Mouse (Mus musculus) midbrain, embryonic 14.5 days (tissue): ENCODE measurements around the gene Nmnat2. TPM values are rescaled to one million over a fixed set of nuclear protein-coding genes. Genes with fewer than 3 reads are reported as not detected.

Source experiments
- ATAC-seq: fragments of 200-750 bp; cut with Nextera tagmentation; 2 replicates; pipeline ENCODE4 v1.8.0; 2017; ENCODE audit warnings: moderate number of reproducible peaks, moderate library complexity; ENCODE audit not compliant: low FRiP score, low TSS enrichment
- DNase-seq: peaks from one replicate; pipeline ENCODE4 v3.0.0-alpha.2; 2015
- H3K27ac ChIP-seq: fragments of 300-500 bp; sonication (generic); replicated peaks from 2 replicates; pipeline ENCODE4 v1.5.1; 2014; ENCODE audit warnings: mild to moderate bottlenecking, low read depth, low read length, moderate library complexity
- H3K27me3 ChIP-seq: fragments of 300-500 bp; sonication (generic); 2 replicates; pipeline ENCODE4 v1.6.1; 2014; ENCODE audit warnings: low read length, control low read depth, mixed read lengths; ENCODE audit not compliant: control insufficient read depth, insufficient read depth
- H3K36me3 ChIP-seq: fragments of 300-500 bp; sonication (generic); 2 replicates; pipeline ENCODE4 v1.6.1; 2014; ENCODE audit warnings: low read length, control low read depth; ENCODE audit not compliant: control insufficient read depth, insufficient read depth
- H3K4me1 ChIP-seq: fragments of 300-500 bp; sonication (generic); 2 replicates; pipeline ENCODE4 v1.6.1; 2014; ENCODE audit warnings: mild to moderate bottlenecking, antibody characterized with exemption, low read length, control low read depth; ENCODE audit not compliant: control insufficient read depth, insufficient read depth
- H3K4me2 ChIP-seq: fragments of 300-500 bp; sonication (generic); 2 replicates; pipeline ENCODE4 v1.6.1; 2014; ENCODE audit warnings: mild to moderate bottlenecking, low read length, moderate library complexity
- H3K4me3 ChIP-seq: fragments of 300-500 bp; sonication (generic); replicated peaks from 2 replicates; pipeline ENCODE4 v1.5.1; 2014; ENCODE audit warnings: low read depth, low read length
- H3K9ac ChIP-seq: fragments of 300-500 bp; sonication (generic); replicated peaks from 2 replicates; pipeline ENCODE4 v1.6.1; 2014; ENCODE audit warnings: mild to moderate bottlenecking, low read length, moderate library complexity
- H3K9me3 ChIP-seq: fragments of 300-500 bp; sonication (generic); 2 replicates; pipeline ENCODE4 v1.6.1; 2016; ENCODE audit warnings: low read length, control low read depth, mixed read lengths; ENCODE audit not compliant: control insufficient read depth
- WGBS: fragments of 180-500 bp; shearing (Covaris S2); extraction: QIAGEN DNeasy Blood & Tissue Kit; methylation state at CpG from one replicate; pipeline ENCODE4 v1.1.7; 2014; 5-methylcytosine and 5-hydroxymethylcytosine counted together
- polyA plus RNA-seq: library from polyadenylated mRNA; unstranded; fragments of >200 nt; fragmentation: Nextera tagmentation; extraction: Ambion mirVana; gene quantifications from 2 replicates; pipeline ENCODE4 v1.2.1, GENCODE M21; 2014

Gene Nmnat2
- polyA plus RNA-seq, 1 experiment from 2014 or later, result 83.2 TPM

DNA sequence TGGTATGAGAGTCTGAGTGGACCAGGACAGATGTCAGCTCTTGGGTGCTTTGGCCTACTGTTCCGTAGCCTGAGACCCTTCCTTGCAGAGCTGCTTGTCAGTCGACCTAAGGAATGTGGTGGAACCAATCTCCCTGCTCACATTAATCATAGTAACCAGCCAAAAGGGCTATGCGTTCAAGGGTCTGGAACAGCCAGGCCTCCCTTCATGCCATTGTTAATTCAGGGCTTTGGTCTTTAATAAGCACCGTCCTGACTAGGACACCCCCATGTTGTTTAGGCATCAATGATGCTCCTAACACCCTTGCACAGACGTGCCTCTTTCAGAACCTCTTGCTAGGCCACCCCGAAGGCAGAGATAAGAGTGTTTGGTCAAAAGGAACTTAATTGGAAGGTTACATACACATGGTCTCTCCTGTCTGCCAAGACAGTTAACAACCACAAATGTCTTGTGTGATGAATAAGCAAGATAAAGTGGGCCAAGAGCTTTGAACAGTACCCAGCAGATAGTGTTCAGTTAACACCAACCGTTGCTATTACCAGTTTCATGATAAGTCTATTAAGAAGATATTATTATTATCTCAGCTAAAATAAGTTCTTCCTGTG lies 66.3 kb downstream of the Nmnat2 start:
- Histone ChIP-seq H3K4me2 (no peak overlapping the region), H3K36me3 (no peaks in the 10 kb centered on the region), H3K4me1 (0 out of 2 replicates have a peak, but pooled peaks cover 8% of the 10 kb centered on the region), H3K9me3 (no peaks in the 10 kb centered on the region), H3K9ac (no peak overlapping the region), H3K4me3 (no peak overlapping the region), H3K27ac (no peak overlapping the region), H3K27me3 (peaks cover 4% of the 10 kb centered on the region; the same call in 1 of the 2 replicates)
- WGBS, result 78% methylated on average over 7 of the region's 7 CpGs
- no peak for DNase-seq
- ATAC-seq, result no peak

DNA sequence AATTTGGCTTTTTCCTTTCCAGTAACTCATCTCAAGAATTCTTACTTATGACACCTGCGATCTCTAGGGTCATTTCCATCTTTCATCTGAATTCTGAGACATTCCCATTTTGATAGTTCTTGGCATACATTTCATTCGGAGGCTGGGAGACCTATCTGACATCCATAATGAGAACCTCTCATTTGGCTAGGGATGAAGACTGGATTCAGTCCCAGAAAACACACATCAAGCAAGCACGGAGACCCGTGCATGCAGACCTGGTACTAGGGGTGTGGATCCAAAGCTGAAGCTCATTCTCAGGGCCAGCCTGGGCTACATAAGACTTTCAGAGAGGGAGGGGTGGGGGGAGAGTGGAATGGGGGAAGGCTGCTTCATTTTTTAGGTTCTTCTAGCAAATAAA lies 68.2 kb downstream of the Nmnat2 start:
- Histone ChIP-seq H3K27me3 (peaks cover 1% of the 10 kb centered on the region; the same call in 1 of the 2 replicates), H3K4me3 (no peak overlapping the region), H3K9me3 (no peaks in the 10 kb centered on the region), H3K9ac (no peak overlapping the region), H3K27ac (no peak overlapping the region), H3K36me3 (no peaks in the 10 kb centered on the region), H3K4me1 (peaks cover 4% of the 10 kb centered on the region; the same call in 1 of the 2 replicates), H3K4me2 (no peak overlapping the region)
- DNase-seq (no peak), ATAC-seq (no peak)
- 82% methylated on average over 4 of the region's 4 CpGs for WGBS

DNA sequence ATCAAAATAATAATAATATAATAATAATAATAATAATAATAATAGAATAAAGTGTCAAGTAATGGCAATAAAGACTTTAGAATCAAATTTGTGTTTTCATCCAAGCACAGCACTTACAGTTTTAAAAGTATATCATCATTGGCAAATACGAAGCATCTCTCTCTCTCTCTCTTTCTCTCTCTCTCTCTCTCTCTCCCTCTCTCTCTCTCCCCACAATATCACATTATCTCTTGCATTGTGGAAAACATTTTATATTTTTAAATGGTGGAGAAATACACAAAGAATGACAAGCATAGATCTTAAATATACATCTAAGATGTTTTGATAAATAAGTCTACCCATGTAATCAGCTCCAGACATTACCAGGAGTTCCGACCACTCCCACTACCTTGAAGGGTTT lies 69.1 kb downstream of the Nmnat2 start:
- H3K27me3 ChIP-seq, result no peaks in the 10 kb centered on the region
- DNase-seq, result no peak
- no peak overlapping the region for H3K27ac ChIP-seq
- H3K36me3 ChIP-seq, result no peaks in the 10 kb centered on the region
- H3K9ac ChIP-seq, result no peak overlapping the region
- peaks cover 4% of the 10 kb centered on the region; the same call in 1 of the 2 replicates for H3K4me1 ChIP-seq
- ATAC-seq, result no peak
- H3K9me3 ChIP-seq, result no peaks in the 10 kb centered on the region
- no peak overlapping the region for H3K4me2 ChIP-seq
- WGBS, result 90% methylated on average over 2 of the region's 2 CpGs
- H3K4me3 ChIP-seq, result no peak overlapping the region

DNA sequence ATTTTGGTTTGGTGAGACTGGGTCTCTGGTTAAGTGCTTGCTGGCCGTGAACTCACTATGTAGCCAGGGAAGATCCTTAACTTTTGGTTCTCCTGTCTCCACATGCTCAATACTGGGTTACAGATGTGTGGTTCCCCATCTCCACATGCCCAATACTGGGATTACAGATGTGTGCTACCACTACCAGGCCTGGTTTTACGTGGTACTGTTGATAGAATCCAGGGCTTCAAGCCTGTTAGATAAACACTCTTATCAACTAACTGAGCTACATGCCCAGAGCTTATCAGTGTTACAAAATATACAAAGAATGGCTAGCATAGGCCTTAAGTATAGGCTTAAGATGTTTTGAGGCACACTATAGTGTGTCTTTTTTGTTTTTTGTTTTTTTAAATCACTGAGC lies 69.7 kb downstream of the Nmnat2 start:
- WGBS, result 86% methylated on average over 2 of the region's 2 CpGs
- H3K4me1 ChIP-seq, result peaks cover 4% of the 10 kb centered on the region; the same call in 1 of the 2 replicates
- no peaks in the 10 kb centered on the region for H3K9me3 ChIP-seq
- H3K9ac ChIP-seq, result no peak overlapping the region
- no peaks in the 10 kb centered on the region for H3K36me3 ChIP-seq
- no peak overlapping the region for H3K4me3 ChIP-seq
- DNase-seq, result no peak
- H3K27me3 ChIP-seq, result no peaks in the 10 kb centered on the region
- no peak overlapping the region for H3K27ac ChIP-seq
- no peak overlapping the region for H3K4me2 ChIP-seq
- ATAC-seq, result no peak

DNA sequence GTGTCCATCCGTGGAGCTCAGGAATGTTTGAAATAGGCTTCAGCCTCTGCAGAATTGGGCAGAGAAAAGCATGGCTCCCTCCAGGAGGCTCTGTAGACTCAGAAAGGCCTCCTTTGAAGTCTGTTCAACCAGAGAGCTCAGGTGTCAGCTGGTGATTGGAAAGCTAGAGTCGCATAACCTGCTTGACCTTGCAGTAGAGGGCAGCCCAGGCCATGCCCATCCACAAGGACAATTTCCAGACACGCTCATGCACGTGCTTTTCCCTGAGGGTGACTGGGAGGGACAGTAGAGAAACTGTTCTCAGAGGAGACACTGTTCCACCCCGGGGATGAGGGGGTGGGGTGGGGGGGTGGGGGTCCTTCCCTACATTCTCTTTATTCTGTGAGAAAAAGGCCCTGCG lies 76.6 kb downstream of the Nmnat2 start:
- ATAC-seq, result no peak
- no peak overlapping the region for H3K4me3 ChIP-seq
- H3K27ac ChIP-seq, result no peak overlapping the region
- no peak overlapping the region for H3K4me2 ChIP-seq
- no peaks in the 10 kb centered on the region for H3K27me3 ChIP-seq
- WGBS, result 72% methylated on average over 6 of the region's 6 CpGs
- H3K9me3 ChIP-seq, result no peaks in the 10 kb centered on the region
- H3K4me1 ChIP-seq, result peaks cover 20% of the 10 kb centered on the region
- no peak for DNase-seq
- H3K9ac ChIP-seq, result no peak overlapping the region
- H3K36me3 ChIP-seq, result no peaks in the 10 kb centered on the region

DNA sequence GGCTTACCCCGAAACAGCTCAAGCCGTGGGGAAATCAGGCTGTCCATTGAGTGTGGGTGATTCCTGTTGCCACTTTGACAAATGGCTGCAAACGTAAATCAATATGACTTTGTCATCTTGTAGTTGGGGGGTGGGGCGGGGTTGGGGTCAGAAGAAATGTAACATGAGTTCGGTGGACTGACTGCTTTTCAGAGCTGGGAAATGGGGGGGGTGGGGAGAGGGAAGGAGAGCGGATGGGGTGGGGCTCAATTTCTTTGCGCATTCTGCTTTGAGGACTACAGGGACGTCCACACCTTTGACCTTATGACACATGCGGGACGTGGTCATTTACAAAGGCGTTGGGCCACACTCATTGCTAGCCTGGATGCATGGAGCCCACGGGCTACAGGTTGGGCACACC lies 77.2 kb downstream of the Nmnat2 start:
- Histone ChIP-seq H3K9me3 (no peaks in the 10 kb centered on the region), H3K4me2 (no peak overlapping the region), H3K9ac (no peak overlapping the region), H3K4me3 (no peak overlapping the region), H3K27ac (no peak overlapping the region), H3K4me1 (peaks cover 20% of the 10 kb centered on the region), H3K36me3 (no peaks in the 10 kb centered on the region), H3K27me3 (no peaks in the 10 kb centered on the region)
- DNase-seq (no peak), ATAC-seq (no peak)
- WGBS, result 82% methylated on average over 12 of the region's 12 CpGs

DNA sequence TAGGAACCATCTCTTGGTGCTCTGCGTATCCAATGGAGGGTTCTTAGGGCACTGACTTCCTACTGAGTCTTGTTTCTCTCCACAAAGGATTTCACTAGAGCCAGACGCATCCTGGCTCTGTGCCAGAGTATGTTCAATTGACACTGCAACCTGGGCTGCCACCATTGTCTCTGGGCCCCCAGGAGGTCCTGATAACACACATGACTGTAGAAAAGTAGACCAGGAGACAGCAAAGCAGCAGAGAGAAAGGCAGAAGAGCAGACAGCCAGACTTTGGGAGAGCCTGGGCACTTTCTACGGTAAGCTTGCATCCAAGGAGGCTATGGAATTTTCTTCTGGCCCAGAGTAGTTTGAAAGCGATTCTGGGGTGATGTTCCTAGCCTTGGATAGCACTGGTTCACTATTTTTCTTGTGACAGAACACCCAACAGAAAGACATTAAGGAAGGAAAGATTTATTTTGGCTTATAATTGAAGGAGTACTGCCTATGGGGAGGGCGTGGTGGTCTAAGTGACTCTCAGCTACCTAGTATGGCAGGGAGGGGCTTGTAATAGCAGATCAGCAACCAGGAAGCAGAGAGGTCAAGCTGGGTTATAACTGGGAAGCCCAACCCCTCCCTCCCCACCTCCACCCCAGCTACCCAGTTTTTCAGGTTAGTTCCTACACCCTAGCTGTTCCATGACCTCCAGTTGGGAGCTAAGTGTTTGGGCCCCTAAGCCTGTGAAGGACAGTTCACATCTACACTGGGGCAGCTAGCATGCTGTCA lies 78.5 kb downstream of the Nmnat2 start:
- peaks cover 19% of the 10 kb centered on the region for H3K4me1 ChIP-seq
- H3K4me3 ChIP-seq, result no peak overlapping the region
- no peaks in the 10 kb centered on the region for H3K36me3 ChIP-seq
- H3K4me2 ChIP-seq, result no peak overlapping the region
- 48% methylated on average over 5 of the region's 5 CpGs for WGBS
- DNase-seq (no peak), ATAC-seq (no peak)
- H3K9ac ChIP-seq, result no peak overlapping the region
- H3K27ac ChIP-seq, result 0 out of 2 replicates have a peak overlapping the region, but pooled peaks have one; percentile 45
- no peaks in the 10 kb centered on the region for H3K9me3 ChIP-seq
- no peaks in the 10 kb centered on the region for H3K27me3 ChIP-seq

DNA sequence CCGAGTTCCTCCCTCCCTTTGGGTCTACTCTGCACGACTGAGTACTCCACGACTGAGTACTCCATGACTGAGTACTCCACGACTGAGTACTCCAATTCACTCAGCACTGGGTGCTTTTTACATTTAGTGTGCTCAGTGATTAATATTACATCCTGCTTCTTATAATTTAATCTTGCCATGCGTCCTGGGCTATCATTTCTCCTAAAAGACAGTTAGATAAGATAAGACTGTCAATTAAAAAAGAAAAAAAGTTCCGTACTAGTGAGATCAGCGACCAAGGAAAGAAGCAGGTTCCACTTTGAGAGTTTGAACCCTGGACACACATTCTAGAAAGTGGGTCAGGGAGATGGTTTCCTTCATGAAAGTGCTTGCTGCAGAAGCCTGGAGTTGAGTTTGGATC lies 79.3 kb downstream of the Nmnat2 start:
- H3K27ac ChIP-seq, result no peak overlapping the region
- H3K9me3 ChIP-seq, result no peaks in the 10 kb centered on the region
- no peak overlapping the region for H3K9ac ChIP-seq
- no peak overlapping the region for H3K4me2 ChIP-seq
- H3K27me3 ChIP-seq, result no peaks in the 10 kb centered on the region
- ATAC-seq, result no peak
- no peak for DNase-seq
- H3K36me3 ChIP-seq, result no peaks in the 10 kb centered on the region
- H3K4me1 ChIP-seq, result peaks cover 19% of the 10 kb centered on the region
- no peak overlapping the region for H3K4me3 ChIP-seq
- WGBS, result 84% methylated on average over 7 of the region's 7 CpGs
